Mouse (Mus musculus) heart, postnatal 0 days (tissue): ENCODE data around the gene Trio.

Source experiments
- CTCF ChIP-seq: IDR thresholded peaks from 2 replicates; pipeline ENCODE4 v1.5.1; 2016; ENCODE audit warnings: antibody characterized with exemption, control low read depth, low read depth
- EP300 ChIP-seq: IDR thresholded peaks from 2 replicates; pipeline ENCODE4 v1.6.1; 2016; ENCODE audit warnings: antibody characterized with exemption, low read depth

GRCm38 (mm10) chr15:27810793-27811488 lies 214.7 kb downstream of the Trio start:
- TF ChIP-seq CTCF, result no peak
- TF ChIP-seq EP300, result no peak
